Mouse (Mus musculus) olfactory bulb, adult 2 months (tissue): ENCODE measurements around the gene Map3k20. TPM values are rescaled to one million over a fixed set of nuclear protein-coding genes. Genes with fewer than 3 reads are reported as not detected.

ENCODE experiments used
- H3K27ac ChIP-seq: fragments of 200-500 bp; 2 replicates; pipeline ENCODE4 v1.5.1; 2012; ENCODE audit warnings: low read depth, low read length; ENCODE audit not compliant: insufficient read depth
- H3K4me1 ChIP-seq: fragments of 200-500 bp; 2 replicates; pipeline ENCODE4 v1.6.1; 2012; ENCODE audit warnings: low read length; ENCODE audit not compliant: control insufficient read depth, insufficient read depth
- H3K4me3 ChIP-seq: fragments of 200-500 bp; 2 replicates; pipeline ENCODE4 v1.5.1; 2012; ENCODE audit warnings: mild to moderate bottlenecking, low read depth, low read length, moderate library complexity; ENCODE audit not compliant: insufficient read depth
- CTCF ChIP-seq: fragments of 200-500 bp; IDR thresholded peaks from 2 replicates; pipeline ENCODE4 v1.5.1; 2012; ENCODE audit warnings: low read depth, mild to moderate bottlenecking, low read length, moderate library complexity; ENCODE audit not compliant: insufficient read depth
- POLR2A ChIP-seq: fragments of 200-500 bp; IDR thresholded peaks from 2 replicates; pipeline ENCODE4 v1.6.1; 2012; ENCODE audit warnings: mild to moderate bottlenecking, low read depth, low read length, moderate library complexity; ENCODE audit not compliant: insufficient read depth
- WGBS: fragments of 180-500 bp; shearing (Covaris S2); methylation state at CpG from one replicate; pipeline ENCODE4 v1.1.7; 2018; 5-methylcytosine and 5-hydroxymethylcytosine counted together
- polyA plus RNA-seq: library from polyadenylated mRNA; stranded (reverse); fragments of >200 nt; gene quantifications from 2 replicates; pipeline ENCODE4 v1.2.4, GENCODE M21; 2012; ENCODE audit warnings: low replicate concordance; ENCODE audit not compliant: missing spikeins, insufficient read depth, insufficient read length

Map3k20 gene
- polyA plus RNA-seq, 1 experiment, result 45.5 TPM

- H3K4me3 ChIP-seq, result no peak overlapping the region
- no peak overlapping the region for H3K27ac ChIP-seq
- TF ChIP-seq CTCF (no peak), POLR2A (no peak)
- H3K4me1 ChIP-seq, result peaks cover 3% of the 10 kb centered on the region
- WGBS, result 76% methylated on average over 6 of the region's 6 CpGs
These were observed 157.4 kb downstream of the Map3k20 start for GRCm38 (mm10) chr2:72442825-72443224.

GRCm38 (mm10) chr2:72443960-72444359, 158.5 kb downstream of the Map3k20 start:
- whole genome bisulfite sequencing, result 87% methylated on average over 3 of the region's 3 CpGs
- H3K27ac ChIP-seq, result no peak overlapping the region
- no peak overlapping the region for H3K4me3 ChIP-seq
- TF ChIP-seq CTCF (no peak), POLR2A (no peak)
- peaks cover 3% of the 10 kb centered on the region for H3K4me1 ChIP-seq

GRCm38 (mm10) chr2:72446106-72446505, 160.7 kb downstream of the Map3k20 start:
- no peak overlapping the region for H3K4me3 ChIP-seq
- no peak for TF ChIP-seq POLR2A
- no peak for TF ChIP-seq CTCF
- WGBS, result 94% methylated on average over 3 of the region's 3 CpGs
- no peak overlapping the region for H3K27ac ChIP-seq
- peaks cover 3% of the 10 kb centered on the region for H3K4me1 ChIP-seq

- peaks cover 1% of the 10 kb centered on the region for H3K4me1 ChIP-seq
- H3K4me3 ChIP-seq, result no peak overlapping the region
- H3K27ac ChIP-seq, result no peak overlapping the region
- TF ChIP-seq POLR2A (no peak), CTCF (no peak)
- 21% methylated on average over 5 of the region's 5 CpGs for WGBS
These were observed 161.2 kb downstream of the Map3k20 start for GRCm38 (mm10) chr2:72446615-72447014.

- H3K27ac ChIP-seq, result no peak overlapping the region
- H3K4me1 ChIP-seq, result no peaks in the 10 kb centered on the region
- TF ChIP-seq POLR2A (no peak), CTCF (no peak)
- 67% methylated on average over 3 of the region's 3 CpGs for WGBS
- H3K4me3 ChIP-seq, result no peak overlapping the region
These were observed 168.1 kb downstream of the Map3k20 start for GRCm38 (mm10) chr2:72453563-72453962.

- TF ChIP-seq CTCF (no peak), POLR2A (no peak)
- H3K4me1 ChIP-seq, result no peaks in the 10 kb centered on the region
- H3K4me3 ChIP-seq, result no peak overlapping the region
- no peak overlapping the region for H3K27ac ChIP-seq
- 67% methylated on average over 1 of the region's 1 CpGs for WGBS
These were observed 170.8 kb downstream of the Map3k20 start for GRCm38 (mm10) chr2:72456189-72456588.

- no peaks in the 10 kb centered on the region for H3K4me1 ChIP-seq
- 81% methylated on average over 7 of the region's 7 CpGs for WGBS
- TF ChIP-seq POLR2A (no peak), CTCF (no peak)
- H3K4me3 ChIP-seq, result no peak overlapping the region
- H3K27ac ChIP-seq, result no peak overlapping the region
These were observed 179.1 kb downstream of the Map3k20 start for GRCm38 (mm10) chr2:72464376-72465014.

- TF ChIP-seq CTCF (no peak), POLR2A (no peak)
- 78% methylated on average over 1 of the region's 1 CpGs for WGBS
- Histone ChIP-seq H3K27ac (no peak overlapping the region), H3K4me1 (no peaks in the 10 kb centered on the region), H3K4me3 (no peak overlapping the region)
These were observed 182.2 kb downstream of the Map3k20 start for GRCm38 (mm10) chr2:72467604-72468003.

GRCm38 (mm10) chr2:72471415-72472070, 186.1 kb downstream of the Map3k20 start:
- Histone ChIP-seq H3K27ac (no peak overlapping the region), H3K4me3 (no peak overlapping the region), H3K4me1 (no peaks in the 10 kb centered on the region)
- TF ChIP-seq CTCF (no peak), POLR2A (no peak)
- WGBS, result 88% methylated on average over 16 of the region's 16 CpGs

- 0 out of 2 replicates have a peak, but pooled peaks cover 3% of the 10 kb centered on the region for H3K4me1 ChIP-seq
- no peak overlapping the region for H3K27ac ChIP-seq
- TF ChIP-seq POLR2A (no peak), CTCF (no peak)
- WGBS, result 48% methylated on average over 7 of the region's 7 CpGs
- H3K4me3 ChIP-seq, result no peak overlapping the region
These were observed 189.3 kb downstream of the Map3k20 start for GRCm38 (mm10) chr2:72474531-72475287.
